Mouse (Mus musculus): Measurements from ENCODE around the gene Fam172a.
A peak's percentile ranks its signal among the peaks of the same experiment; 100 is the strongest.

Gene Fam172a

DNA sequence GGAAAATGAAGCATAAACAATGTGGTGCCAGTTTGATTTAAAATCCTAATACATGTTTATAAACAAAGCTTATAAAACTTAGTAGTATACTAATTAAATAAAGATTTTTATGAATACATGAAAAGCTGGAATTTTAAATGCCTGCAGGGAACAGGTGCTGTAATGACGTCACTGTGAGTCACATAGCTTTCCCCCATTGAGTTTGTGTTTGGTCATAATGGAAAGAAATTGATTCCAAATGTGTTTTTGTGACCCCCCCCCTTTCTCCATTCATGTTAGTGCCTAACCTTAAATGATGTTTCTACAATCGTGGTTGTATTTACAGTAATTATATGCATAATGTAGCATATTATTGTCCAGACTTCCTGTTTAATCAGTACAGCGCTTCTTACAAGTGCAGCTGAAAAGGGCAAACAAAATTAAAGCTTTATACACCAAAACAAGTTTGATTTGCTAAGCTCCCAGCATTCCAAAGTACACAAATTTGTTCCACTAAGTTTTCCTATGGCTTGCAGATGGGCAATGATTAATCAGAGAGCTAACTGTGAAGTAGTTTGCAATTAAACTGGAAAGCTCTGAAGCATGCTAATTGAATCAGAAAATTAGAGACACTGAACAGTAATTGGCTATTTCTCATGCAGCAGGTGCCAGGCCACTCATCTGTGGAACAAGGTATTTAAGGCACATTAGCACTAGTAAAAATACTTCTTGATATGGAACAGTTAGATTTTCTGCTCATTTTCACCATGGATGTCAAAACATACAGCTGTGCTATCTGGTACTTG is 398.1 kb downstream of the Fam172a start:
- DNase-seq (ENCODE audit: low spot score in 2 of 2), result no peak

DNA sequence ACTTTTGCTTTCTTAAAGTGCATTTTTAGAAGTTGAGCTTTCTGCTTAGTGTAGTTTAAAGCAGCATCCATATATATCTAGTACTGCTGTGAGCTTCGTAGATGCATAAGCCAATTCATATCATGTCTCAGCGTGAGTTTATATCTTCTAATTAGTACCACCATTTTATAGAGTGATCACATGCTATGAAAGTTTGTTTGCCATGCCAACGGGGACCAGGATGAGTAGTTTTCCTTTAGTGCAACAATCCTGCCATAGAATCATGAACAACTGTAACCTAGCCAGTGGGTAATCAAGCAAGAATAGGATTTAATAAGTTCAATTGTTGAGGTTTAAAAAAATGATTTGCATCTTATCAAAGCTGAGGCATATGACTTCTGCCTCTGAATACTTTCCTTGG is 398.8 kb downstream of the Fam172a start:
- no peak for DNase-seq (ENCODE audit: low spot score in 2 of 2)

DNA sequence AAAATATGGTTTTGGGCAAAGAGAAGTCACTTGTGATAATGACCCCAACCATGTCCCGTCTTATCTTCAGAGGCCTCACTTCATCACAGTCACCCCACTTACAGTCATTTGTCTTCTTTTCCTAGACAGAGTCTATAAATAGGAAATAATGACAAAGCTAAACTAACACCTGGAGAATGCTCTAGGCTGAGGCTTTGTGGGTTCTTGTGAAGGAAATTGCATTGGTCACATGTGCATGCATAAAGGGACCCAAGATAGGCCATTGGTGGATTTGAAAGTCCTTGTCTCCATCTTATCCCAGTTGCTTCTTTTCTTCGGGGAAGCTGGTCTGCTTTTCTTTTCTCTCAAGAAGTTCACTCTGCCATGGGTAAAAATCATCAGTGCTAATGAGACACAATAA is 400.5 kb downstream of the Fam172a start:
- DNase-seq (ENCODE audit: low spot score in 2 of 2), result no peak

DNA sequence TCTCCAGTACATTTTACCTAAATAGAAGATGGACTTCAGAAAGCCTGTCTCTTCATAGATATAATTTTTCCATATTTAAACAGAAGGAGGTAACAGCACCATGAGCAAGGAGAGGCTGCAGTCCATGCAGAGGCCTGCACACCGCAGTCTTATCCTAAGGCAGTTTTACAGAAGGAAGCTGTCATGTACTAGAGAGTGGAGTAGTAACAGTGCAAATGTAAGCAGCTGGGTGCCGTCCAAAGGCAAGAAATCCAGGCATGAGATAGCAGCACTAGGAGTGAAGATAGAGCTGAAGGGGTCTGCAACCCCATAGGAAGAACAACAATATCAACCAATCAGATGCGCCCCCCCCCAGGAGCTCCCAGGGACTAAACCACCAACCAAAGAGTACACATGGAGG is 403.0 kb downstream of the Fam172a start:
- no peak for DNase-seq (ENCODE audit: low spot score in 2 of 2)

DNA sequence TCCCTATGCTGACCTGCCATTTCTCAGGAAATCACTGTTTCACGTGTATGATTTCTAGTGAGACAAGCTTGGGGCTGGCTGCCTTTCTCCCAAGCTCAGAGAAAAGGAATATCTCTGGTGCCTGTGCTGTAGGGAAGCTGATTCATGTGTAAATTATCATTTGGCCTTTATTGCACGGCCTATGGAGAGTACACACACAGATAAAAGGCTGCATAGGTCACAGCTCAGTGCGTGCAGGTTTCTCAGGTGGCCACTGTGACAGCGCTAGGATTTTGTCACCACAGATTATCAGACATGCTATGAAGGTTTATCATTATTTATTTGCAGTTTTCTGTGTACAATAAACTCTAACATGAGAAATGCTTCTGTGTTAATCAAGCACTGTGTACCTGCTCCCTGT is 408.8 kb downstream of the Fam172a start:
- no peak for DNase-seq (ENCODE audit: low spot score in 2 of 2)

DNA sequence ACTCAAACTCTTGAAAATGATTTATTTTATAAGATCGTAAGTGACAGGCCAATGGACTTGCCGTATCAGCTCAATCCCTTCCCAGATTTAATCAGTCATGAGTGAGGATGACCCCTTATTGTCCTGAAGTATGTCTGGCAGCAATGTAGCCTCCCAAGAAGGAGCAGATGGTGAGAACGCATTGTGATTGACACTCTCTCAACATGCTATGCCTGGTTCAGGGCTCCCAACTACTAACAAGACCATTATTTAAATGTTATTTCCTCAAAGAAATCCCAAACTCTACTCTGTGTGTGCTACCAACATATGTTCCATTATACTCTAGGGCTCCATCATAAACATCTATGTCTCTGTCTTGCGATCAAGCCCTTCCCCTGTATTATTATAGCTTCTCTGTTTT is 412.1 kb downstream of the Fam172a start:
- DNase-seq (ENCODE audit: low spot score in 2 of 2), result no peak

DNA sequence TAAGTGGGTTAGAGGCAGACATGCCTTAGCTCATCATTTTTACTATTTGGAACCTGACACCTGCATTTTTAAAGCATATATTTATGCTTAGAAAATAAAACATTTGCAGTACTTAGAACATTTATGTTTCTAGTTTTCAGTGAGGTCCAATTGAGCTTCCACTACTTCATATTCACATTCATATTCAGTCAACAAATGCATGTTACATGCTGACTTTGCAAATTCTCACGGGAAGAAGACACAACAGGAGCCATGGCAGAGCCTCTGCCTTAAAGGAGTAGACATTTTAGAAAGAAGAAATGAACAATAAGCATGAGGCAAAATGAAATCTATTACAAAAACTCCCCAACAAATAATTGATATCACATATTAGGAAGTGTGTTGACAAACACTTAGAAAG is 416.9 kb downstream of the Fam172a start:
- DNase-seq (ENCODE audit: low spot score in 2 of 2), result no peak

DNA sequence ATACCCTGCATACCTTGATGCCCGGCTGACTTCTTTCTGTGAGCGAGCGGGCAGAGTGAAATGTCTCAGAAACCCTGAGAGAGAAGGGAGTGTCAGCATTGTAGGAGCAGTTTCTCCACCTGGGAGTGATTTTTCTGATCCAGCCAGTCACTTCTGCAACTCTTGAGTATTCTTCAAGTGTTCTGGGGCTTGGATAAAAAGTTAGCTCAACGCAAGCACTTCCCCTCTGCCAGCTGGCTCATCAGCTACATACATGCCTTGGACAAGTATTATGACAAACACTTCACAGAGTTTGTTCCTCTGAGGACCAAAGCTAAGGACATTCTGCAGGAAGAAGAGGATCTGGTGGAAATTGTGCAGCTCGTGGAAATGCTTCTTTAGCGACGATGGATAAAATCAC is 420.2 kb downstream of the Fam172a start:
- DNase-seq (ENCODE audit: low spot score in 2 of 2), result no peak

DNA sequence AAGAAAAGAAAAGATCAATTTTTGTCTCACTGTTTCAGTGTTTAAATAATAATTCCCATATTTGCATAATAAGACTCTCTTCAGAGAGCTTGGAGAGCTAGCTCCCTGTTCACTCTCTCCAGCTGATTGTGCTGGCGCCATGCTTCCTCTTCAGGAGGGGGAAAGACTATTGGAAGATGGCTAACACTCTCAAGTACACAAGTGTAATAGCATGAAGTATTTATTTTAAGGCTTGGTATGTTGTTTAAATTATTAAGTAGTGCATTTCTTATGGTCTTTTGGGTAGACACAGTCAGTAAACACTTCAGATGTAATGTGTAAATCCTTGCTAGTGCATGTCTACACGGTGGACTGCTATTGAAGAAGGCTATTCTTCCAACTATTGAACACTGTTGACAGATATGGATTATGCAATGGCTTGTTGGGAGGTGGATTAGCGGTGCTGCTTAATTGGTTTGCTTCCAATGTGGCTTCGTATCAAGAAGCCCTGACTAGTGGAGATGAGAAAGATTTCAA is 422.1 kb downstream of the Fam172a start:
- DNase-seq (ENCODE audit: low spot score in 2 of 2), result no peak

DNA sequence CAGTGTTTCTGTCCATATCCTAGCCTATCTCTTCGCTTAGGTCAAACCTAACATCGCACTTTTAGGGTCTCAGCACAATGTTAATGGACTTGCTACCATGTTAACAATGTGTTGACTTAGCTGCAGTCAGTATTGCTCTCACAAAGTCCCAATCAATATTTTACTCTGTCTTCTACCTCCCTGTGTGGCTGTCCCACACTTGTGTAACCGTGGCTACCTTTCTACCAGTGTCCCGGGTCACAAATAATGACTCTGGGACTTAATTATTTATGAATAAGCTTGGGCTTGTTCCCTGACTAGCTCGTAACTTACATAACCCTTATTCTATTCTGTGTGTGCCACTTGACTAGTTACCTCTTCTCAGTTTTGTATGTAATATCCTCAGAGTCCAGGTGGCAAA is 455.6 kb downstream of the Fam172a start:
- no peak for DNase-seq (ENCODE audit: low spot score in 2 of 2)

DNA sequence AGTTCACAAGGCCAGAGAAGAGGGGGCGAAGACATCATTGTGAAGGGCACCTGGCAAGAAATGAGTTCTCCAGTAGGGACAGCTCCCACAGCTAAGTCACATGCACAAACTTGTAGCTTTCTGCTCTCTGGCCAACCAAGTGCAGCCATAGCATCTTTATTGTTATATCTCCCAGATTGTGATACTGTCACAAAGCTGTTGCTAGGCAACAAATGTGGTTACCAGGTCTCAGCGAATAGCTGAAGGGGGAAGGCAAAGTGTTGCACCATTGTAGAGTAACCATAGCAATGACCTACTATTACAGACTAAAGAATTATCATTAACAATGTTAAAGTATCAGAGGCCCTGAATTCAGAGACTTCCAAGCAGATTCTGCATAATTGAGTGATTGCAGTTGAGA is 460.3 kb downstream of the Fam172a start:
- DNase-seq (ENCODE audit: low spot score in 2 of 2), result no peak

DNA sequence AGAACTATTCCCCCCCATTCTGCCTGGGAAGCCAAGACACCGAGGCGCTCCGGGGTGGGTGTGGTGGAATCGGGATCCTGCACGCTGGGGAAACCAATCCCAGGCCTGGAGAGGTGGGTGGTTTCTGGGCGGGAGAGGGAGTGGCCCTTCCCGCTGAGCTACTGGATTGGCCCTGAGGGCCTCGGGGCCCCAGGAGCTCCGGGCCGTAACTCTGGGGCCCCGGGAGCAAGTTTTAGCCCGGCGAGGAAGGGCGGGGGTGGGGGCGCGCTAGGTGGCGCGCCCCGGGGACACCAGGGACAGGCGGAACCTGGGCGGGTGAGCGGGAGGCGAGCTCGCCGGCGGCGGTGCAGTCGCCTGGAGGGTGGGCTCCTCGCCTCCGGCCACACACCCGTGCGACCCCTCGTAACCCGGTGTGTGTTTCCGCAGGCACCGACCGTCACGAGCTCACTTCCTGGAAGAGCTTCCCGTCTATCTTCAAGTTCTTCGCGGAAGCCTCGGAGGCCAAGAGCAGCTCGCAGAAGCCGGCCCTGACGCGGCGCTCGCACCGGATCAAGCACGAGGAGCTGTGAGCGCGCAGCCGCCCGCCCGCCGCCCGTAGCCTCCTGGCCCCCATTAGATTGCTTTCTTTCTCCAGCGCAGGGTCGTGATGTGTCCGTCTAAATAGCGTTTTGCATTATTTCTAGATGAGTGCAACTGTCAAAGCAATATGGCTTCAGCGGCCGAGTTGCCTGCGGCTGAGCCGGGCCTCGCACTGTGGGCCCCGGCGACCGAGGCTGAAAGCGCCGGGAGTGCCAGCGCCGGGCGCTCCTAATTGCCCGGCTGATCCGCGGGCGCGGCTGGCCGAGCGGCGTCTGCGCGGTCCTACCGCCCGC is 461.5 kb downstream of the Fam172a start:
- peak; percentile 40 to 67 for DNase-seq (ENCODE audit: low spot score in 2 of 2)

DNA sequence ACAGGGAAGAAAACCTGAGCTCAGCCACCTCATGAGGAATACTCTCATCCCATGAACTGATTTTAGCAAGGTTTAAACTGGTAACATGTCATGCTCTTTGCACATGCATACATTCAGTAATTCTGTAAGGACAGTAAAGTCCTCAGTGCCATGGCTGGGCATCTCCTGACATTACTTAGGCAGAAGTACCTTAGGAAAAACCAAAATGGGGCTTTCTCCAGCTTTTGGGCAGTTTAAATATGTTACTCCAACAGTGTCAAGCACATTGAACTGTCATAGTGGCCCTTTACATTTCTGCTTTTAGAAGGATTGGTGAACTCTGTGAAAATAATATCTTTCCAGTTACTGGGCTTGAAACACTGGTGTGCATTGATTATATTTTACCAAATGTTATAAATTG is 463.1 kb downstream of the Fam172a start:
- no peak for DNase-seq (ENCODE audit: low spot score in 2 of 2)

DNA sequence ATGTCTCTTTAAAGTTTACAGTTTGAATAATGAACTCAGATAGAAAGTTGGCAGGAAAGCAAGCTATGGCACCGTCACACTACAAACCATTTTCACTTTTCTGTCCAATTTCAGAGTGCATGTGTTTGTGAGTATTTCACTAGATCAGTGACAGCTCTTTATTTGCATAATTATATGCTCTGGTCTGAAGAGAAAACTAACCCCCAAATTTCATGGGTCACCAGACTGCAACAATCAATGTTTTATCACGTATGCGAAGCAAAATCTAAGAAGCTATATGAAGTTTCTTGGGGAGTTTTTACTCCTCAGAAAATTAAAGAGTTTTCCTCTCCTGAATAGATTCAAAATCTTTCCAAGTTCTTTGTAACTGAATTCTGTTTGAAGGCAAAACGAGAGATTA is 466.3 kb downstream of the Fam172a start:
- DNase-seq (ENCODE audit: low spot score in 2 of 2), result no peak

DNA sequence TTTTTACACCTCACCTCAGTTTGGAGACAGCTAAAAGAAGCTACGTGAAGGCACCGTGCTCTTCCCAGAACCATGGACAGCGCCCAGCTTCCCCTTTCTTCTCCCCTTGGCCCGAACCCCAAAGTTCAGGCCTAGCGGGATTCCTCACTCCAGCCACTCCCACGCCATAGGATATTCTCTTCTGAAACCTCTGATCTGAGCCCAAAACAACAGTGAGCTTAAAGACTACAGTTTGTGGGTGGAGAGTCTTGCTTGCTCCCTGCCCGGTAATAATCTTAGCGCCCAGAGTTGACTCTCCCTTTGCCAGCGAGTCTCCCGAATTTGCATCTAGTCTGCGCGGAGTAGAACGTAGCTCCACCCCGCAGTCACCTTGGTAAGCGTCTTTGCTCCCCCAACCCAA is 469.5 kb downstream of the Fam172a start:
- DNase-seq (ENCODE audit: low spot score in 2 of 2), result no peak

DNA sequence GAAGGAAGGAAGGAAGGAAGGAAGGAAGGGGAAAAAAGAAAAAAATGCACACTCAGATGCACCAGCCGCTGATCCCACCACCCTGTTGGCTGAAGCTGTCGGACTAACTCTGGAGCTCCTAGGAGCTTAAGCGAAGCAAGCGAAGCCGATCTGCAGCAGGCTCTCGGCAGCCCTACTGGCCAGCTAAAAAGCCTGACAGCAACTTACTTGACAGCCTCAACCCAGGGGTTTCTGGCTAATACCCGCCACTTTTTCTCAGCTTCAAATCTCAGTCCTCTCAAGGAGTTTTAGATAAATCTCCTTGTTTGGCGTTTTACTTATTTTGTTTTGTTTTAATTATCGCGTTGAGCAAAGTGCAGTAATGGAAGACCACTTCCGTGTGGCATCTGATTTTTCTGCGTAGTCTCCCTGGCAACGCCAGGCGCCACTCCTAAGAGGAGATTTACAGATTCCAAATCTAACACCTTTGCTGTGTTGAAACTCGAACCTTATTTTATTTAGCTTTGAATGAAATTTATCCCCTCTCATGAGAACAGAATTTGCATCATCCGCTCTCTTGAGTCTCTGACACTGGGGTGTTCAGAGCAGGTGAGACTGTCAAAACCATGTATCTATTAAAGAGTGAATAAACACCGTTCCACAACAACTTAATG is 470.3 kb downstream of the Fam172a start:
- DNase-seq (ENCODE audit: low spot score in 2 of 2), result no peak

DNA sequence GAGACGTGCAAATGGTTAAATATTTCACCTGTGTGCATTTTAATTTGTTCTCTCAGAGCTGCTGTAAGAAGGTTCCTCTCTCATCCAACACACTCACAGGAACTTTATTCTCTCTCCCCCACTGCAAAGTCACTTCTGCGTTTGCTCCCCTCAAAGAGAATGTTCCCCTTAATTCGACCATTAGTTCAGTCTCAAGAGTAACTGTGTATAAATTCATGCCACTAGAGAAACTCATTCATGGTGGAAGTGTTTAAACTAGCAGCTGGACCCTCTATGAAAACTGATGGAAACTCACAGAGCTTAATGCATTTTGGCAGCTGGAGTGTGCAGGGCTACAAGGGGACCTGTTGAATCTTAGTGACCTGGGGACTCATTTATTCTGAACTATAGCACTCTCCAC is 471.0 kb downstream of the Fam172a start:
- DNase-seq (ENCODE audit: low spot score in 2 of 2), result no peak

DNA sequence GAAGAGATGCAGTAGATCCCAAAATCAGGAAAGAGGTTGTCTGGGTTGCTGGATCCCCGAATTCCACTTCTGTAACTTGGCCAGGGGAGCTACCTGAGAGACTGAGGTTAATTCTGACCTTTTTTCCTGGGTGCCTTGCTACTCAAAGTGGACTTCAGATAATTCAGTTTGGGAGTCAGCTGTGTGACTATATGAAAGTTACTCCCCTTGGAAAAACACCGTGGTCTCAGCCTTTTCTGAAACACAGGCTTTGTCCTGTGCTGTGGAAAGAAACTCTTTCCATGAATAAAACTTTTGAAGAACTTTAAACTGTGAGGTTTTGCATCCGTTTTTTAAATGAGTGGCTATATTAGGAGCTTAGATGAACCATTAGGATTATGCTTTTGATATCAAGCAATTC is 472.4 kb downstream of the Fam172a start:
- no peak for DNase-seq (ENCODE audit: low spot score in 2 of 2)

DNA sequence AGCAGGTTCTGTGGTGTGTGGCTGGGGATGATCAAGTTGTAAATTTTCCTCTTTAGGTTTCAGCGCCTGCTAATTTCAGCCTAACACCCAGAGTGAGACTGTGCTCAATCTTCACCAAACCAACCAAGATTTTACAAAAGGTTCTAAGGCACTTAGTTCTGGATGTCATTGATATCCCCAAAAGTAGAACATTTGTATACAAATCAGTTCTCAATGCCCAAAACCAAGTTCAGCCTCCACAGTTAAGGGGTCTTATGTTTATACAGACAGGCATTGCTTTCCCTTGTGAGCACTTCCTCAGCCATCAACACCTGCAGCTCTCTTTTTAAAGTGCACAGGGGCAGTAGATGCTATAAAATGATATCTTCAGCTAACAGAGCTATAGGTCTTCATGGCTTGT is 473.1 kb downstream of the Fam172a start:
- no peak for DNase-seq (ENCODE audit: low spot score in 2 of 2)

DNA sequence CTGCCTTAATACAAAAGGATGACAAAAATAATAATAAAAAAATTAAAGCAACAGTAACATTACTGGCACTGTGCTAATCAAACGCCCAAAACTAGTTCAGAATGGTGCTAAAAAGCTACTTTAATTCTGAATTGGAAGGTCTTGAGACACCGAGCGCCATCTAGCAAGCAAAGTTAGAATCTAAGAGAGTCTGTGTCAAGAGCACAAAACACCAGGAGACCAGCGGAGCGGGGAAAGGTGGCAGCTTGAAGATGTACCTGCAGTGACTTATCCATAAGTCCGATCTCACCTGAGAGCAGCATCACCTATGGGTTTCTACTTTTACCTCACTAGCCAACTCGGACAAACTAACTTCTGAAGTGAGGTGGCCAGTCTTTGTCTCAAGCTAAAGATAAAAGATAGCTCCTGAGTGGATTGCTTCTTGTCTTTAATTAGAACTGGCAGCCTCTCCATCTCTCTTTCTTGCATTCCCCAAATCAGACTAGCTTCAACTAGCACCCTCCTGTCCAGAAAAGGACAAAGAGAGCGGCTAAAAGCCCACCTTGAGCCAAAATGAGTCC is 474.1 kb downstream of the Fam172a start:
- no peak for DNase-seq (ENCODE audit: low spot score in 2 of 2)

DNA sequence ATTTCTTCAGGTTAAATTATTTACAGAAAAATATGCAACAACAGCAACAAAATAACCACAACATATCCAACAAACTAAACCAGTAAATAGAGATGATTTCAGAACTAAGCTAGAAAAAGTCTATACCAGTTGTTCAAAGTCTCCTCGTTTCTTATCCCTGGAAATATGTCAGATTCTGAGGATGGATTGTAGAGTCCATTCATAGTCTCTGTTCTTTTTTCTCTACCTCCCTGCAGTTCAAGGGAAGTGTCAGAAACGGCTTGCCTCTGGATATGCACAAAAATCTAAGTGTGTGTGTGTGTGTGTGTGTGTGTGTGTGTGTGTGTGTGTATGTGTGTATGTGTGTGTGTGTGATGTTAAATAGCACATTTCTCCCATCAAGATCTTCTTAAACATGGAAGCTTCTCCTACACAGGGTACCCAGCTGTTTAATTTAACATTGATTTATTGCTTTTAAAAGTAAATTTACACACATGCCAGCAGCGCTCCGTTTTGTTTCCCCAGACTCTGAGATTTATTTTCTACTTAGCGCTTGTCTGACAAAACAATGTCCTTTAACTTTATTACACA is 475.6 kb downstream of the Fam172a start:
- no peak for DNase-seq (ENCODE audit: low spot score in 2 of 2)

DNA sequence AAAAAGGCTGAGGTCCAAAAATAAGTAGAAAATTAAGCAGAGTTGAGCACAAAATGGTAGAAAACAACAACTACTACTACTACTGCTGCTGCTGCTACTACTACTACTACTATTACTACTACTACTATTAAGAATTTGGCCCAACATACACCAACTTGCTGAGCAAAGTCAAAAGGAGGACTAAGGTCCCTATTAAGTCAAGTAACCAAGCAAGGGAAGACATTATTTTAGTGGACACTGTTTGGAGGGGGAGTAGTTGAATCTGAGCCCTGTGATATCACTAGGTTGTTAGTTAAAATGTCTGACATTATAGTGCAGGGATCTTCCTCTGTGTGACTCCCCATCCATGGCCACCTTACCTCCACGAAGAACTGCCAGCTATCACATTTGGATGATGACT is 476.2 kb downstream of the Fam172a start:
- DNase-seq (ENCODE audit: low spot score in 2 of 2), result no peak

Data from urinary bladder, postnatal 4 days (tissue).